Mouse (Mus musculus) limb, embryonic 13.5 days (tissue): ENCODE results near the gene Cpsf6. TPM values are rescaled to one million over a fixed set of nuclear protein-coding genes. Genes with fewer than 3 reads are reported as not detected.
"Not testable (repeated sequence)": the region's sequence is repeated elsewhere in the genome, so short reads cannot be mapped to it uniquely, and the experiment has no call there.

ENCODE experiments used
- ATAC-seq: fragments of 200-750 bp; cut with Nextera tagmentation; 2 replicates; pipeline ENCODE4 v1.8.0; 2017; ENCODE audit warnings: low read depth, moderate number of reproducible peaks, moderate TSS enrichment; ENCODE audit not compliant: low FRiP score
- H3K27ac ChIP-seq: fragments of 300-500 bp; sonication (generic); 2 replicates; pipeline ENCODE4 v1.5.1; 2015; ENCODE audit warnings: inconsistent platforms, mild to moderate bottlenecking, moderate library complexity
- H3K27me3 ChIP-seq: fragments of 300-500 bp; sonication (generic); 2 replicates; pipeline ENCODE4 v1.6.1; 2015; ENCODE audit warnings: mild to moderate bottlenecking, inconsistent platforms
- H3K36me3 ChIP-seq: fragments of 300-500 bp; sonication (generic); 2 replicates; pipeline ENCODE4 v1.6.1; 2015; ENCODE audit warnings: inconsistent platforms, mild to moderate bottlenecking, moderate library complexity
- H3K4me1 ChIP-seq: fragments of 300-500 bp; sonication (generic); 2 replicates; pipeline ENCODE4 v1.6.1; 2015; ENCODE audit warnings: inconsistent platforms
- H3K4me2 ChIP-seq: fragments of 300-500 bp; sonication (generic); replicated peaks from 2 replicates; pipeline ENCODE4 v1.6.1; 2015; ENCODE audit warnings: inconsistent platforms, mild to moderate bottlenecking, moderate library complexity
- H3K4me3 ChIP-seq: fragments of 300-500 bp; sonication (generic); 2 replicates; pipeline ENCODE4 v1.5.1; 2015; ENCODE audit warnings: moderate library complexity, mild to moderate bottlenecking, inconsistent platforms
- H3K9ac ChIP-seq: fragments of 300-500 bp; sonication (generic); 2 replicates; pipeline ENCODE4 v1.6.1; 2015; ENCODE audit warnings: mild to moderate bottlenecking, inconsistent platforms
- H3K9me3 ChIP-seq: fragments of 300-500 bp; sonication (generic); 2 replicates; pipeline ENCODE4 v1.6.1; 2016; ENCODE audit warnings: inconsistent platforms
- WGBS: fragments of 180-500 bp; shearing (Covaris S2); methylation state at CpG from one replicate; pipeline ENCODE4 v1.1.7; 2015; 5-methylcytosine and 5-hydroxymethylcytosine counted together
- polyA plus RNA-seq: library from polyadenylated mRNA; unstranded; fragments of >200 nt; fragmentation: Nextera tagmentation; extraction: Ambion mirVana; gene quantifications from 2 replicates; pipeline ENCODE4 v1.2.1, GENCODE M21; 2015

The Cpsf6 gene
- polyA plus RNA-seq, 1 experiment from 2014 or later, result 191 TPM

DNA sequence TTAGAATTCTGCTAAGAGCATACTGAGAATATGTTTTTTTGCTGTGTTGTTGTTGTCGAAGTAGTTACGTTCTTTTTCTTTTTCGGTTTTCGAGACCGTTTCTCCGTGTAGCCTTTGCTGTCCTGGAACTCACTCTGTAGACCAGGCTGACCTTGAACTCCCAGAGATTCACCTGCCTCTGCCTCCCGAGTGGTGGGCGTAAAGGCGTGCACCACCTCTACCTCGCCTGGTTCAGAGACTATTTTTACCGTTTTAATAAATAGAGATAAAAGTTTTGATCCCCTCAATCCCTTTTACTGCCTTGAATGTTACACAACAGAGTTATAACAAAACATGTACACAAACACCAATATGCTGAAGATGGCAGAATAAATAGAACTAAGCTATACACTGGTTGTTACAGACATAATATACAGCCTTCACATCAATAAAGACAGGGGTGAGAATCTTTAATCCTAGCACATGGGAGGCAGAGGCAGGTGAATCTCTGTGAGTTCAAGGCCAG lies 14.1 kb upstream of the Cpsf6 start:
- H3K4me3 ChIP-seq, result peak overlapping the region; percentile 45
- H3K9ac ChIP-seq, result peak overlapping the region; percentile 63
- WGBS, result 57% methylated on average over 11 of the region's 11 CpGs
- ATAC-seq, result no peak
- H3K27me3 ChIP-seq, result peaks cover 4% of the 10 kb centered on the region; the same call in 1 of the 2 replicates
- H3K9me3 ChIP-seq, result no peaks in the 10 kb centered on the region
- H3K4me2 ChIP-seq, result peak overlapping the region; percentile 71
- H3K27ac ChIP-seq, result no peak overlapping the region
- H3K4me1 ChIP-seq, result peaks cover 11% of the 10 kb centered on the region
- H3K36me3 ChIP-seq, result no peaks in the 10 kb centered on the region

DNA sequence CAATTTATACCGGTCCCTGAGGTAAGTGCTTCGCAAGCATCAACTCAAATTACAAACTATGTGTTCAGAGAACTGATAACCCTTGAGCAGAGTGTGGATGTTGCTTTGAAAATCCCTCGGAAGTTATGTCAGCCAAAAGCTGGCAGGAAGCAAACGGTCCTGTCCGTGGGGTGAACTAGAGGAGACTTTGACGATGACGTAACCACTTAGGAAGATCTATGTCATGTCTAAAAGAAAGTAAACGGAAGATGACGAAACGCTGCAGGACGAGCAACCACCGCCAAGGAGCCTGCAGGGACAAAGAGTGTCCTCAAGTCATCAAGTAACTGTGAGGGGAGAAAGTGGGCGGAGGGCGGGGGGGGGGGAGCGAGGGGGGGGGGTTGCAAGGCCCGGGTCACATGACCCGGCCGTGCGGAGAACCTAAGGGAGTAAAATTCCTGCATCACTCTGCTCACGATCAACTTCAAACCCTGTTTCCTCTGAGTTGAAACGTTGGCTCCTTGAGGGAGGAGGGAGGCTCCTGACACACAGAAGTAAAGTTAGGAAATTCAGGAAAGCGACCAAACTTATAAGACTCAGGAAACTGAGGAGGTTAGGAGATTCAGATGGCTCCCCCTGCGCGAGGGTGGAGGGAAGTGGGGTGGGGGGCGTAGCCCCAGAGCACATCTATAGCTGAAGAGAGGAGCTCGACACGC lies 13.5 kb upstream of the Cpsf6 start:
- peak overlapping the region; percentile 45 for H3K4me3 ChIP-seq
- H3K27ac ChIP-seq, result no peak overlapping the region
- peak overlapping the region; percentile 63 for H3K9ac ChIP-seq
- no peaks in the 10 kb centered on the region for H3K9me3 ChIP-seq
- ATAC-seq, result peak; percentile 62
- peaks cover 11% of the 10 kb centered on the region for H3K4me1 ChIP-seq
- 2% methylated on average over 25 of the region's 27 CpGs for WGBS
- H3K36me3 ChIP-seq, result no peaks in the 10 kb centered on the region
- peaks cover 4% of the 10 kb centered on the region; the same call in 1 of the 2 replicates for H3K27me3 ChIP-seq
- peak overlapping the region; percentile 71 for H3K4me2 ChIP-seq

DNA sequence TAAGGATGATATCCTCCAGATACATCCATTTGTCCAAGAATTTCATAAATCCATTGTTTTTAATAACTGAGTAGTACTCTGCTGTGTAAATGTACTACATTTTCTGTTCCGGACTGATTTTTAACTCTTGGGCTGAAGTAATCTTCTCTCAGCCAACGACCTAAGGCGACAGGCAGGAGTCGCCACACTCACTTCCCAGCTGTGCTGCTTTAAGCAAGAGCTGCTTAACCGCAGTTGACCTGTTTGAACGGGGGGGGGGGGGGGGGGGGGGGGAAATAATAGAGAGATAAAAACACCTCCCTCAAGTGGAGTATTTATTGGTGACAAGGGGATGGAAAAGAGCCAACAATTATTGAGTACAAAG lies 13.0 kb upstream of the Cpsf6 start:
- Histone ChIP-seq H3K9me3 (no peaks in the 10 kb centered on the region), H3K27ac (no peak overlapping the region), H3K27me3 (peaks cover 4% of the 10 kb centered on the region; the same call in 1 of the 2 replicates), H3K4me1 (peaks cover 11% of the 10 kb centered on the region), H3K4me3 (peak overlapping the region; percentile 45), H3K4me2 (peak overlapping the region; percentile 71), H3K9ac (0 out of 2 replicates have a peak overlapping the region, but pooled peaks have one; percentile 31), H3K36me3 (no peaks in the 10 kb centered on the region)
- 8% methylated on average over 6 of the region's 6 CpGs for WGBS
- ATAC-seq, result no peak

DNA sequence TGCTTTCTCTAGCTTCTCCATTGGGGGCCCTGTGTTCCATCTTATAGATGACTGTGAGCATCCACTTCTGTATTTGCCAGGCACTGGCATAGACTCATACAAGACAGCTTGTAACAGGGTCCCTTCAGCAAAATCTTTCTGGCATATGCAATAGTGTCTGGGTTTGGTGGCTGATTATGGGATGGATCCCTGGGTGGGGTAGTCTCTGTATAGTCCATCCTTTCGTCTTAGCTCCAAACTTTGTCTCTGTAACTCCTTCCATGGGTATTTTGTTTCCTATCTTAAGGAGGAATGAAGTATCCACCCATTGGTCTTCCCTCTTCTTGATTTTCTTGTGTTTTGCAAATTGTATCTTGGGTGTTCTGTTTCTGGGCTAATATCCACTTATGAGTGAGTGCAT lies 12.6 kb upstream of the Cpsf6 start:
- H3K27ac ChIP-seq, H3K4me2 ChIP-seq, H3K9ac ChIP-seq, H3K27me3 ChIP-seq, ATAC-seq, H3K4me3 ChIP-seq, H3K36me3 ChIP-seq, H3K9me3 ChIP-seq: not testable (repeated sequence)
- peaks cover 11% of the 10 kb centered on the region for H3K4me1 ChIP-seq
- WGBS, result 90% methylated on average over 1 of the region's 1 CpGs

DNA sequence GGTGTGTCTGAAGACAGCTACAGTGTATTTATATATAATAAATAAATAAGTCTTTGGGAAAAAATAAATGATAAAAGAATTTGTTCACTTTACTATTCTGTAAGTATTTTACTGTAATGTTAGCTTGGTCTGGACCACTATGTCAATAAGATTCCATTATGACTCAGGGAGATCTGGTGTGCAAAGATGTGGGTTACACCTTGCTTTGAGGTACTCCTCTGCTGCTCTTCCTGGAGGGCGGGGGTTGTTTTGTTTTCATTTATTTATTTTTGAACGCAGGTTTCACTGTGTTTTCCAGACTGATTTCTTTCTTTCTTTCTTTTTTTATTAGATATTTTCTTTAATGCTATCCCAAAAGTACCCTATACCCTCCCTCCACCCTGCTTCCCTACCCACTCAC lies 12.0 kb upstream of the Cpsf6 start:
- Histone ChIP-seq H3K27ac (no peak overlapping the region), H3K4me1 (peaks cover 9% of the 10 kb centered on the region), H3K4me2 (no peak overlapping the region), H3K9me3 (no peaks in the 10 kb centered on the region), H3K9ac (no peak overlapping the region), H3K36me3 (no peaks in the 10 kb centered on the region), H3K27me3 (peaks cover 4% of the 10 kb centered on the region; the same call in 1 of the 2 replicates), H3K4me3 (no peak overlapping the region)
- WGBS, result 92% methylated on average over 2 of the region's 2 CpGs
- ATAC-seq, result no peak

DNA sequence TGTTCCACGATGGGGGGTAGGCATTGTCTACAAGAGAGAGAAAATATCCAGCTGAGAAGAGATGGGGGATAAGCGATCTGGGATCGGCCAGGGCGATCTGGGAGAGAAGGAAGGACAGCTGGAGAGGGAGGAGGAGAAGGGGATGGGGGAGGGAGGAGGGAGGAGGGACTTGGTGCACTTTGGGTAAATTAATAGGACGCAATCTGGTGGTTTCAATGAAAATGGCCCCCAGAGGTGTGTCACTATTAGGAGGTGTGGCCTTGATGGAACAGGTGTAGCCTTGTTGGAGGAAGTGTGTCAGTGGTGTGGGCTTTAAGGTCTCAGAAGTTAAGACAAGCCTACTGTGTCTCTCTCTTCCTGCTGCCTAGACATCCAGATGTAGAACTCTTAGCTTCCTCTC lies 11.2 kb upstream of the Cpsf6 start:
- no peaks in the 10 kb centered on the region for H3K9me3 ChIP-seq
- peaks cover 4% of the 10 kb centered on the region; the same call in 1 of the 2 replicates for H3K4me1 ChIP-seq
- H3K36me3 ChIP-seq, result no peaks in the 10 kb centered on the region
- H3K27me3 ChIP-seq, result peaks cover 4% of the 10 kb centered on the region; the same call in 1 of the 2 replicates
- H3K27ac ChIP-seq, result no peak overlapping the region
- ATAC-seq, result no peak
- 21% methylated on average over 5 of the region's 5 CpGs for WGBS
- H3K4me3 ChIP-seq, result no peak overlapping the region
- no peak overlapping the region for H3K4me2 ChIP-seq
- H3K9ac ChIP-seq, result no peak overlapping the region

DNA sequence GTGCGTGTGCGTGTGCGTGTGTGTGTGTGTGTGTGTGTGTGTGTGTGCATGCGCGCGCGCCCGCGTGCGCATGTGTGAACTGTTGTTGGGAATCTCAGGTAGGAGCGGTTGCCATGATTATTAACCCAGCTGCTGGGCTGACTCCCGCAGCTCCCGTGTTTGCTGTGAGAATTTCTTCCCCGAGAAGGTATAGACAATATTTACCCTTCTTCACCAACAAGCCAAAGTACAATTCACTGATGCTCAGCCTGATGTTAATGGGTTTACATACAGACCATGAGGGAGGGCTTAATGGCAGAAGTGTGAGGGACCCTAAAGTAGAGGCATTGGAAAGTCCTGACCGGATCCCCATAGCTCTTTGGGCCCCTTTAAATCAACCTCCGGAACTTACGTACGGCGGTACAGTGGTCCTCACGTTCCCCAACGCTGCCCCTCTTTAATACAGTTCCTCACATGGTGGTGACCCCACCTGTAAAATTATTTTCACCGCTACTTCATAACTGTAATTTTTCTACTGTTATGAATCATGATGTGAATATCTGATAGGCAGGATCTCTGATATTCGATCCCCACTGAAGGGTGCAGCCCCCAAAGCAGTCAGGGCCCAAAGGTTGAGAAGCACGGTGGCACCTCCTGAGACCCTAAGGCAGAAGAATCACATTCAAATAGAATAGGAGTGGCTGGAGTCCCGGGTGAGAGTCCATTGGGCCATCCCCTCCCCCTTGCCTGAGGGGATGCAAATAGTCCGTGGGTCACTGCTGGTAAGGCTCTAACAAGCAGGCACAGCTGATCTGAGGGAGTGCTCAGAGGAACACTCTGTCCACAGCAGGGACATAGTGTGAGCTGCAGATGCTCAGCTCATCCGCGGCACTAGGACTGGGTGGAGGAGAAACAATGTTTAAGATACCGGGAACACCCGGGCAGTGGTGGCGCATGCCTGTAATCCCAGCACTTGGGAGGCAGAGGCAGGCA lies 10.4 kb upstream of the Cpsf6 start:
- no peak for ATAC-seq
- Histone ChIP-seq H3K27me3 (peaks cover 4% of the 10 kb centered on the region; the same call in 1 of the 2 replicates), H3K9ac (no peak overlapping the region), H3K4me1 (peaks cover 4% of the 10 kb centered on the region; the same call in 1 of the 2 replicates), H3K27ac (no peak overlapping the region), H3K9me3 (no peaks in the 10 kb centered on the region), H3K4me3 (no peak overlapping the region), H3K4me2 (no peak overlapping the region), H3K36me3 (no peaks in the 10 kb centered on the region)
- 50% methylated on average over 31 of the region's 31 CpGs for WGBS

DNA sequence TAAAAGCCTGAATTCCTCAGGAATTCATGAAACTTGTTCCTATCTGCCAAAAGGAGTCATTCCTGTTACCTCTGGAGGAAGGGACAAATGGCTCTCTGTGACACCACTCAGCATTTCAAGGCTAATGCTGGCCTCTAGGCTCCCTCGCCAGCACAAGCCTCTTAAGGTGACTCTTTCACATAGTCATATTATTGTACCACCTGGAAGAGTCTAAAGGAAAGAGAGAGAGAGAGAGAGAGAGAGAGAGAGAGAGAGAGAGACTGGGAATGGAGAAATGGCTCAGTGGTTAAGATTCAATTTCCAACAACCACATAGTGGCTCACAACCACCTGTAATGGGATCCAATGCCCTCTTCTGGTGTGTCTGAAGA lies 9.5 kb upstream of the Cpsf6 start:
- no peak overlapping the region for H3K4me2 ChIP-seq
- 75% methylated on average over 1 of the region's 1 CpGs for WGBS

DNA sequence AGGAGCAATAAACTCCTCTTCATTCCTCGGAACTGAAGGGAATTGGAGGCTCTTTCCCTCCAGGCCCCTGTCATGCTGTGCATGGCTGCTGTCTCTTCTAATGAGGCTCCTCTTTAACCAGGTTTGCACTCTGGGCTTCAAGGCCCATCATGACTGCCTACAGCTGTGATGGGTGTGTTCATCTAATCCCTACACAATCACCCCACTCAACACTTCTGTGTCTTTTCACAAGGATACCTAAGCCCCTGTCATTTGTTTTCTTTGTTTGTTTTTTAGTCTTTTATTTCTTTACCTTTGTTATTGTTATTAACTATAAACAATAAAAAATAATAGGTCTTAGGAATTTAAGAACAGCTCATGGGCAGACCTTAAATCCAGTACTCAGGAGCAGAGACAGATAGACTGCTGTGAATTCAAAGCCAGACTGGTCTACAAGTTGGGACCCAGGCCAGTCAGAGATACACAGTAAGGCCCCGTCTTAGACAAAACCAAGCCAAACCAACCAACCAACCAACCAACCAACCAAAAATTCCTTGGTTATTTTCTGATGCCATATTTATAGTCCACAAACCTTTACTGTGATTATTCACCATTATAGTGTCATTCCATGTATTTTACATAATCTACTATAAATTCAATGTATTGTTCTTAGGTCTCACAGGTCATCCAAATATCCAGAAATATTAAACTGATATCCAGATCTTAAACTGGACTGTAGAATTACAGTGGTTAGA lies 9.0 kb upstream of the Cpsf6 start:
- no peaks in the 10 kb centered on the region for H3K36me3 ChIP-seq
- no peaks in the 10 kb centered on the region for H3K9me3 ChIP-seq
- no peak overlapping the region for H3K4me3 ChIP-seq
- 52% methylated on average over 2 of the region's 2 CpGs for WGBS
- peaks cover 4% of the 10 kb centered on the region; the same call in 1 of the 2 replicates for H3K27me3 ChIP-seq
- ATAC-seq, result no peak
- no peak overlapping the region for H3K27ac ChIP-seq
- H3K4me2 ChIP-seq, result no peak overlapping the region
- H3K9ac ChIP-seq, result no peak overlapping the region
- H3K4me1 ChIP-seq, result peaks cover 3% of the 10 kb centered on the region; the same call in 1 of the 2 replicates

More for the DNA sequence above, 9.5 kb upstream of the Cpsf6 start:
- Histone ChIP-seq H3K27ac (no peak overlapping the region), H3K9ac (no peak overlapping the region), H3K36me3 (no peaks in the 10 kb centered on the region), H3K4me3 (no peak overlapping the region), H3K9me3 (no peaks in the 10 kb centered on the region), H3K4me1 (peaks cover 4% of the 10 kb centered on the region; the same call in 1 of the 2 replicates), H3K27me3 (peaks cover 4% of the 10 kb centered on the region; the same call in 1 of the 2 replicates)
- ATAC-seq, result no peak

DNA sequence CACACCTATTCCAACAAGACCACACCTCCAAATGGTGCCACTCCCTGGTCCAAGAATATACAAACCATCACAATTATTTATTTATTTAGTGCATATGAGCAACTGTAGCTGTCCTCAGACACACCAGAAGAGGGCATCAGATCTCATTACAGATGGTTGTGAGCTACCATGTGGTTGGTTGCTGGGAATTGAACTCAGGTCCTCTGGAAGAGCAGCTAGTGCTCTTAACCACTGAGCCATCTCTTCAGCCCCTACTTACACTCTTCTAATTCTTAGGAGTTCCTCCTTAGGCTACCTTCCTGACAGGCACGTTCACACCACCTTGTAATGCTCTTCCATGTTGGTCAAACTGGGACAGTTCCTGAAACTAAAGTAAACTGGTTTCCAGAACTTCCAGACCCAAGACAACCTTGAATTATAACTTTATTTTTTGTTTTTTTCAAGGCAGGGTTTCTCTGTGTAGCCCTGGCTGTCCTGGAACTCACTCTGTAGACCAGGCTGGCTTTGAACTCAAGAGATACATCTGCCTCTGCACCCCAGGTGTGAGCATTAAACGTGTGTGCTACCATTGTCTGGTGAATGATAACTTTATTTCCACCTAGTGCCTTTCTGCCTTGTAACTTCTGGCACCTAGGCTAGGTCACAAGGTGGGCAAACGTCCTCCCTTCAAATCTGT lies 8.3 kb upstream of the Cpsf6 start:
- not testable (repeated sequence) for H3K9ac ChIP-seq, H3K27me3 ChIP-seq, H3K4me2 ChIP-seq, ATAC-seq, H3K9me3 ChIP-seq, H3K36me3 ChIP-seq, H3K4me3 ChIP-seq, H3K4me1 ChIP-seq, H3K27ac ChIP-seq
- 36% methylated on average over 3 of the region's 3 CpGs for WGBS

DNA sequence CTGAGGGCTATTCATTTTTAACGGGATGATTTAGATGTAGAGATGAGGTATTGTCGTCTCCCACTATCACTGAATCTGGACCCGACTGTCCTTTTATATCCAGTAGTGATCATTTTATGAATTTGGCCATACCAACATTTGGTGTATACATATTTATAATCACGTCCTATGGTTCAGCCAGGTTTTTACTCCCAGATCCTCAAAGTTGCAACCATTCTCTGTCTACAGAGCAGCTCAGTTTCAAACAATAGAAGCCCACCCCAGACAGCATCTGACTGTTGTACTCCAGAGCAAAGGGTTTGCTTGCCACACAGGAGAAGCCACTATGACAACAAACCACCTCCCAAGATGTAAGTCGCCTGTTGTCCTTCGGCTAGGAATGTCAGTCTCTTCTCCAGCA lies 7.2 kb upstream of the Cpsf6 start:
- 86% methylated on average over 6 of the region's 6 CpGs for WGBS
- no peak for ATAC-seq
- Histone ChIP-seq H3K9ac (no peak overlapping the region), H3K36me3 (no peaks in the 10 kb centered on the region), H3K27ac (no peak overlapping the region), H3K27me3 (peaks cover 4% of the 10 kb centered on the region; the same call in 1 of the 2 replicates), H3K4me2 (no peak overlapping the region), H3K9me3 (no peaks in the 10 kb centered on the region), H3K4me1 (no peaks in the 10 kb centered on the region), H3K4me3 (no peak overlapping the region)
